Mouse (Mus musculus) forebrain, embryonic 15.5 days (tissue): ENCODE data around the gene Cadm4. TPM values are rescaled to one million over a fixed set of nuclear protein-coding genes. Genes with fewer than 3 reads are reported as not detected.

Experiments used
- ATAC-seq: fragments of 200-750 bp; cut with Nextera tagmentation; replicated peaks from 2 replicates; pipeline ENCODE4 v1.8.0; 2017; ENCODE audit warnings: mild to moderate bottlenecking, moderate TSS enrichment, moderate library complexity
- H3K27ac ChIP-seq: fragments of 300-500 bp; sonication (generic); replicated peaks from 2 replicates; pipeline ENCODE4 v1.5.1; 2015; ENCODE audit warnings: mild to moderate bottlenecking, inconsistent platforms
- H3K27me3 ChIP-seq: fragments of 300-500 bp; sonication (generic); 2 replicates; pipeline ENCODE4 v1.6.1; 2015; ENCODE audit warnings: inconsistent platforms
- H3K36me3 ChIP-seq: fragments of 300-500 bp; sonication (generic); 2 replicates; pipeline ENCODE4 v1.6.1; 2015; ENCODE audit warnings: mild to moderate bottlenecking, inconsistent platforms
- H3K4me1 ChIP-seq: fragments of 300-500 bp; sonication (generic); 2 replicates; pipeline ENCODE4 v1.6.1; 2015; ENCODE audit warnings: inconsistent platforms
- H3K4me2 ChIP-seq: fragments of 300-500 bp; sonication (generic); replicated peaks from 2 replicates; pipeline ENCODE4 v1.6.1; 2015; ENCODE audit warnings: mild to moderate bottlenecking, inconsistent platforms
- H3K4me3 ChIP-seq: fragments of 300-500 bp; sonication (generic); 2 replicates; pipeline ENCODE4 v1.5.1; 2015; ENCODE audit warnings: mild to moderate bottlenecking, inconsistent platforms
- H3K9ac ChIP-seq: fragments of 300-500 bp; sonication (generic); replicated peaks from 2 replicates; pipeline ENCODE4 v1.6.1; 2015; ENCODE audit warnings: mild to moderate bottlenecking, inconsistent platforms
- H3K9me3 ChIP-seq: fragments of 300-500 bp; sonication (generic); 2 replicates; pipeline ENCODE4 v1.6.1; 2016; ENCODE audit warnings: inconsistent platforms
- WGBS: fragments of 180-500 bp; shearing (Covaris S2); methylation state at CpG from one replicate; pipeline ENCODE4 v1.1.7; 2015; ENCODE audit warnings: mixed read lengths; 5-methylcytosine and 5-hydroxymethylcytosine counted together
- polyA plus RNA-seq: library from polyadenylated mRNA; unstranded; fragments of >200 nt; fragmentation: Nextera tagmentation; extraction: Ambion mirVana; gene quantifications from 2 replicates; pipeline ENCODE4 v1.2.1, GENCODE M21; 2015

The Cadm4 gene
- 70.1 and 76.4 TPM in 2 replicates for polyA plus RNA-seq

- peak; percentile 83 for ATAC-seq
- Histone ChIP-seq H3K4me2 (peak within 1 kb of the TSS; percentile 79), H3K9me3 (no peaks in the 10 kb centered on the region), H3K36me3 (no peaks in the 10 kb centered on the region), H3K27ac (peak within 1 kb of the TSS; percentile 84), H3K4me1 (peaks cover 60% of the 10 kb centered on the region), H3K4me3 (peak within 1 kb of the TSS; percentile 85), H3K27me3 (no peaks in the 10 kb centered on the region), H3K9ac (peak within 1 kb of the TSS; percentile 92)
- WGBS: under 1% methylated on average over 72 of the region's 83 CpGs
Measured at GRCm38 (mm10) chr7:24481474-24482207, at the start of gene Cadm4. Gene Cadm4, plus strand, starts transcription at chr7:24482023.

- Histone ChIP-seq H3K4me2 (no peak overlapping the region), H3K4me3 (no peak overlapping the region), H3K9me3 (no peaks in the 10 kb centered on the region), H3K36me3 (no peaks in the 10 kb centered on the region), H3K27me3 (no peaks in the 10 kb centered on the region), H3K27ac (no peak overlapping the region), H3K4me1 (no peaks in the 10 kb centered on the region), H3K9ac (no peak overlapping the region)
- WGBS: 72% methylated on average over 5 of the region's 5 CpGs
- no peak for ATAC-seq
Measured at GRCm38 (mm10) chr7:24435305-24435704, 46.5 kb upstream of the Cadm4 start.

- ATAC-seq: no peak
- Histone ChIP-seq H3K9ac (no peak overlapping the region), H3K4me1 (no peaks in the 10 kb centered on the region), H3K27me3 (no peaks in the 10 kb centered on the region), H3K27ac (no peak overlapping the region), H3K4me3 (no peak overlapping the region), H3K36me3 (no peaks in the 10 kb centered on the region), H3K9me3 (no peaks in the 10 kb centered on the region), H3K4me2 (no peak overlapping the region)
- WGBS: 77% methylated on average over 10 of the region's 10 CpGs
Measured at GRCm38 (mm10) chr7:24437981-24438380, 43.8 kb upstream of the Cadm4 start.

- H3K9ac ChIP-seq: no peak overlapping the region
- H3K27ac ChIP-seq: no peak overlapping the region
- ATAC-seq: no peak
- no peaks in the 10 kb centered on the region for H3K36me3 ChIP-seq
- H3K9me3 ChIP-seq: no peaks in the 10 kb centered on the region
- H3K4me2 ChIP-seq: no peak overlapping the region
- no peaks in the 10 kb centered on the region for H3K27me3 ChIP-seq
- H3K4me3 ChIP-seq: no peak overlapping the region
- no peaks in the 10 kb centered on the region for H3K4me1 ChIP-seq
- WGBS: 79% methylated on average over 6 of the region's 6 CpGs
Measured at GRCm38 (mm10) chr7:24439191-24439590, 42.6 kb upstream of the Cadm4 start.

GRCm38 (mm10) chr7:24439891-24440290, 41.9 kb upstream of the Cadm4 start:
- H3K4me1 ChIP-seq: no peaks in the 10 kb centered on the region
- no peak for ATAC-seq
- 79% methylated on average over 7 of the region's 7 CpGs for WGBS

GRCm38 (mm10) chr7:24441785-24442184, 40.0 kb upstream of the Cadm4 start:
- H3K27ac ChIP-seq: no peak overlapping the region
- no peaks in the 10 kb centered on the region for H3K36me3 ChIP-seq
- H3K9ac ChIP-seq: no peak overlapping the region
- no peaks in the 10 kb centered on the region for H3K9me3 ChIP-seq
- H3K27me3 ChIP-seq: no peaks in the 10 kb centered on the region
- no peak for ATAC-seq
- no peak overlapping the region for H3K4me2 ChIP-seq
- H3K4me3 ChIP-seq: no peak overlapping the region
- no peaks in the 10 kb centered on the region for H3K4me1 ChIP-seq
- 21% methylated on average over 1 of the region's 1 CpGs for WGBS

More at GRCm38 (mm10) chr7:24439891-24440290, 41.9 kb upstream of the Cadm4 start:
- no peak overlapping the region for H3K4me3 ChIP-seq
- H3K9me3 ChIP-seq: no peaks in the 10 kb centered on the region
- H3K36me3 ChIP-seq: no peaks in the 10 kb centered on the region
- H3K4me2 ChIP-seq: no peak overlapping the region
- no peak overlapping the region for H3K27ac ChIP-seq
- no peak overlapping the region for H3K9ac ChIP-seq
- H3K27me3 ChIP-seq: no peaks in the 10 kb centered on the region

GRCm38 (mm10) chr7:24442313-24442712, 39.5 kb upstream of the Cadm4 start:
- Histone ChIP-seq H3K36me3 (no peaks in the 10 kb centered on the region), H3K9me3 (no peaks in the 10 kb centered on the region), H3K27me3 (no peaks in the 10 kb centered on the region), H3K4me2 (no peak overlapping the region), H3K4me1 (no peaks in the 10 kb centered on the region), H3K27ac (no peak overlapping the region), H3K4me3 (no peak overlapping the region), H3K9ac (no peak overlapping the region)
- no peak for ATAC-seq
- 74% methylated on average over 8 of the region's 8 CpGs for WGBS

GRCm38 (mm10) chr7:24445266-24445926, 36.4 kb upstream of the Cadm4 start:
- Histone ChIP-seq H3K9me3 (no peaks in the 10 kb centered on the region), H3K4me3 (no peak overlapping the region), H3K4me2 (no peak overlapping the region), H3K36me3 (no peaks in the 10 kb centered on the region), H3K27me3 (no peaks in the 10 kb centered on the region), H3K9ac (no peak overlapping the region), H3K4me1 (no peaks in the 10 kb centered on the region), H3K27ac (no peak overlapping the region)
- 90% methylated on average over 9 of the region's 9 CpGs for WGBS
- ATAC-seq: no peak

- Histone ChIP-seq H3K4me3 (no peak overlapping the region), H3K36me3 (no peaks in the 10 kb centered on the region), H3K27ac (no peak overlapping the region), H3K9ac (no peak overlapping the region), H3K4me1 (no peaks in the 10 kb centered on the region), H3K27me3 (no peaks in the 10 kb centered on the region), H3K4me2 (no peak overlapping the region), H3K9me3 (no peaks in the 10 kb centered on the region)
- ATAC-seq: no peak
- WGBS: 73% methylated on average over 7 of the region's 7 CpGs
Measured at GRCm38 (mm10) chr7:24446697-24447340, 35.0 kb upstream of the Cadm4 start.

GRCm38 (mm10) chr7:24448782-24449517, 32.9 kb upstream of the Cadm4 start:
- WGBS: 63% methylated on average over 14 of the region's 14 CpGs
- Histone ChIP-seq H3K9ac (no peak overlapping the region), H3K4me2 (no peak overlapping the region), H3K36me3 (no peaks in the 10 kb centered on the region), H3K27ac (no peak overlapping the region), H3K4me1 (no peaks in the 10 kb centered on the region), H3K27me3 (no peaks in the 10 kb centered on the region), H3K4me3 (no peak overlapping the region), H3K9me3 (no peaks in the 10 kb centered on the region)
- ATAC-seq: no peak

GRCm38 (mm10) chr7:24450585-24451017, 31.2 kb upstream of the Cadm4 start:
- Histone ChIP-seq H3K36me3 (no peaks in the 10 kb centered on the region), H3K9me3 (no peaks in the 10 kb centered on the region), H3K9ac (no peak overlapping the region), H3K4me3 (no peak overlapping the region), H3K4me2 (no peak overlapping the region), H3K27me3 (no peaks in the 10 kb centered on the region), H3K27ac (no peak overlapping the region), H3K4me1 (no peaks in the 10 kb centered on the region)
- WGBS: 72% methylated on average over 9 of the region's 9 CpGs
- ATAC-seq: no peak

GRCm38 (mm10) chr7:24451855-24452311, 29.9 kb upstream of the Cadm4 start, which contains the start of gene Irgc1:
Gene Irgc1, minus strand, starts transcription at chr7:24452297.
- H3K9ac ChIP-seq: no peak within 1 kb of the TSS
- no peaks in the 10 kb centered on the region for H3K4me1 ChIP-seq
- WGBS: 83% methylated on average over 9 of the region's 9 CpGs
- H3K27ac ChIP-seq: no peak within 1 kb of the TSS
- no peaks in the 10 kb centered on the region for H3K36me3 ChIP-seq
- H3K9me3 ChIP-seq: no peaks in the 10 kb centered on the region
- no peak within 1 kb of the TSS for H3K4me3 ChIP-seq
- H3K4me2 ChIP-seq: no peak within 1 kb of the TSS
- no peaks in the 10 kb centered on the region for H3K27me3 ChIP-seq
- no peak for ATAC-seq
